Comparison of ENCODE assay signal across 8 mouse cellular contexts in the genomic region with DNA sequence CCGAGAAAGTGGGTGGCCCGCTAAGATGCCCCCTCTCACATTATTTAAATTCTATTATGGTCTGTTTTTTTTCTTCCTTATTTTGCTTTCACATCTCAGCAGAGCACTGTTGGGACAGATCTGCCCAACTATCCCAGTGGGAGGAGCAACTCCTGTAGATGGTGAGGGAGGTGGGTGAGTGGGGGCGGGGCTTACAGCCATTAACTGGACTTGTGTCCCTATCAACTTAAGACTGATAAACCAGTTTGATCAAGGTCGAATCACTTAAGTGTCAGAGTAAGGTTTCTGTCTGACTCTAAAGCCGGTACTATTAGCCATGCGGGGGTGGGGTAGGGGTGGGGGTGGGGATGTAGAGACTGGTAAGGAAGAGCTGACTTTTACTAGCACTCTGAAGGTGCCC. TPM values are rescaled to one million over a fixed set of nuclear protein-coding genes. Genes with fewer than 3 reads are reported as not detected.
DNase-seq lines count a peak whose midpoint lies in the region; ATAC-seq and TF ChIP-seq lines count a peak whose summit lies in the region.

No protein-coding gene starts in this region.

- H3K4me3 ChIP-seq in embryonic facial prominence, embryonic 14.5 days (ENCODE audit: low read depth, low read length), result peak overlapping the region; percentile 37
- peak overlapping the region; percentile 37 for H3K4me3 ChIP-seq in heart, postnatal 0 days (ENCODE audit: low read depth, low read length)

- H3K9me3 ChIP-seq in embryonic facial prominence, embryonic 14.5 days (ENCODE audit: control insufficient read depth, low read length), result no peaks in the 10 kb centered on the region
- H3K9me3 ChIP-seq in heart, postnatal 0 days (replicated peaks; ENCODE audit: control insufficient read depth, low read length), result no peaks in the 10 kb centered on the region

- TF ChIP-seq CTCF in heart, postnatal 0 days (IDR thresholded peaks at IDR 0.05; ENCODE audit: low read depth), result no peak

- no peak overlapping the region for H3K27ac ChIP-seq in embryonic facial prominence, embryonic 14.5 days (replicated peaks; ENCODE audit: low read depth, low read length)
- H3K27ac ChIP-seq in heart, postnatal 0 days (ENCODE audit: low read depth), result peak overlapping the region; percentile 48

- ATAC-seq in CD4-positive, CD25-positive, alpha-beta regulatory T cell, adult 4 months, result no peak
- ATAC-seq in embryonic facial prominence, embryonic 14.5 days (ENCODE audit: low read depth), result no peak
- no peak for ATAC-seq in heart, postnatal 0 days (ENCODE audit: insufficient read depth, low read depth)

- H3K4me2 ChIP-seq in embryonic facial prominence, embryonic 14.5 days (ENCODE audit: low read depth, low read length), result peak overlapping the region; percentile 61
- H3K4me2 ChIP-seq in heart, postnatal 0 days (ENCODE audit: low read depth, low read length), result peak overlapping the region; percentile 65

- 27% methylated on average over 6 of the region's 6 CpGs for WGBS in embryonic facial prominence, embryonic 14.5 days
- WGBS in heart, postnatal 0 days, result 13% methylated on average over 6 of the region's 6 CpGs

- no peak for TF ChIP-seq EP300 in heart, postnatal 0 days (IDR thresholded peaks at IDR 0.05; ENCODE audit: low read depth)

- peak overlapping the region; percentile 53; the same call in 1 of the 2 replicates for H3K9ac ChIP-seq in embryonic facial prominence, embryonic 14.5 days (ENCODE audit: low read depth, low read length)
- no peak overlapping the region for H3K9ac ChIP-seq in heart, postnatal 0 days (replicated peaks; ENCODE audit: low read depth, low read length)

- no peaks in the 10 kb centered on the region for H3K27me3 ChIP-seq in embryonic facial prominence, embryonic 14.5 days (replicated peaks; ENCODE audit: control insufficient read depth, insufficient read depth, low read length)
- H3K27me3 ChIP-seq in heart, postnatal 0 days (ENCODE audit: control insufficient read depth, insufficient read depth, low read length), result no peaks in the 10 kb centered on the region

- H3K36me3 ChIP-seq in embryonic facial prominence, embryonic 14.5 days (ENCODE audit: control insufficient read depth, insufficient read depth, low read length), result peaks cover 15% of the 10 kb centered on the region; the same call in 1 of the 2 replicates
- H3K36me3 ChIP-seq in heart, postnatal 0 days (replicated peaks; ENCODE audit: control insufficient read depth, insufficient read depth, low read length), result peaks cover 13% of the 10 kb centered on the region

- H3K4me1 ChIP-seq in embryonic facial prominence, embryonic 14.5 days (ENCODE audit: control insufficient read depth, insufficient read depth, low read length), result peaks cover 11% of the 10 kb centered on the region
- H3K4me1 ChIP-seq in heart, postnatal 0 days (ENCODE audit: control insufficient read depth, insufficient read depth), result peaks cover 6% of the 10 kb centered on the region; the same call in 1 of the 2 replicates

- DNase-seq in CD4-positive, CD25-positive, alpha-beta regulatory T cell, adult 2 months (ENCODE audit: low read depth, low spot score), result peak; percentile 52
- DNase-seq in adipocyte (ENCODE audit: low spot score), result peak; percentile 56
- peak; percentile 31 for DNase-seq in embryonic facial prominence, embryonic 14.5 days (ENCODE audit: low spot score)
- peak; percentile 43 for DNase-seq in heart, postnatal 0 days (ENCODE audit: low spot score)
- DNase-seq in kidney, postnatal 14 days, result peak; percentile 78
- peak; percentile 74 for DNase-seq in lung, postnatal 14 days
- DNase-seq in spleen, adult 18-20 months, result peak; percentile 45 to 61

RNA-seq across cellular contexts. Expression of gene Lysmd1, which starts 1.1 kb away (rescaled TPM):
- polyA plus RNA-seq in CD4-positive, CD25-positive, alpha-beta regulatory T cell, adult 4 months (2017; shearing (Covaris generic)), result 10 to 100 TPM; 25.4 to 43.9 TPM
- 12.0 and 13.2 TPM in 2 replicates for polyA plus RNA-seq in embryonic facial prominence, embryonic 14.5 days (2014; fragmentation: Nextera tagmentation; extraction: Ambion mirVana)
- 6.1 and 7.1 TPM in 2 replicates for total RNA-seq in heart, postnatal 0 days (2014; rRNA removed; ENCODE audit: low replicate concordance)
- 8.7 and 10.4 TPM in 2 replicates for polyA plus RNA-seq in heart, postnatal 0 days (2015; fragmentation: Nextera tagmentation; extraction: Ambion mirVana)

RNA-seq across cellular contexts. Expression of gene Scnm1, which starts 1.2 kb away (rescaled TPM):
- polyA plus RNA-seq in CD4-positive, CD25-positive, alpha-beta regulatory T cell, adult 4 months (2017; shearing (Covaris generic)), result 100 to 1,000 TPM; 110 TPM
- 58.3 and 62.2 TPM in 2 replicates for polyA plus RNA-seq in embryonic facial prominence, embryonic 14.5 days (2014; fragmentation: Nextera tagmentation; extraction: Ambion mirVana)
- 16.7 and 38.2 TPM in 2 replicates for total RNA-seq in heart, postnatal 0 days (2014; rRNA removed; ENCODE audit: low replicate concordance)
- polyA plus RNA-seq in heart, postnatal 0 days (2015; fragmentation: Nextera tagmentation; extraction: Ambion mirVana), result 57.6 and 57.7 TPM in 2 replicates

RNA-seq across cellular contexts. Expression of gene Tnfaip8l2, which starts 7.1 kb away (rescaled TPM):
- polyA plus RNA-seq in CD4-positive, CD25-positive, alpha-beta regulatory T cell, adult 4 months (2017; shearing (Covaris generic)), result 100 to 1,000 TPM; 238 to 312 TPM
- polyA plus RNA-seq in embryonic facial prominence, embryonic 14.5 days (2014; fragmentation: Nextera tagmentation; extraction: Ambion mirVana), result 5.8 and 6.4 TPM in 2 replicates
- total RNA-seq in heart, postnatal 0 days (2014; rRNA removed; ENCODE audit: low replicate concordance), result 0.27 and 5.4 TPM in 2 replicates
- 2.7 and 2.8 TPM in 2 replicates for polyA plus RNA-seq in heart, postnatal 0 days (2015; fragmentation: Nextera tagmentation; extraction: Ambion mirVana)

RNA-seq across cellular contexts. Expression of gene Tmod4, which starts 10.7 kb away (rescaled TPM):
- 1 to 10 TPM; 2.5 TPM for polyA plus RNA-seq in CD4-positive, CD25-positive, alpha-beta regulatory T cell, adult 4 months (2017; shearing (Covaris generic))
- 6.4 and 9.7 TPM in 2 replicates for polyA plus RNA-seq in embryonic facial prominence, embryonic 14.5 days (2014; fragmentation: Nextera tagmentation; extraction: Ambion mirVana)
- total RNA-seq in heart, postnatal 0 days (2014; rRNA removed; ENCODE audit: low replicate concordance), result 1.2 and 14.3 TPM in 2 replicates
- polyA plus RNA-seq in heart, postnatal 0 days (2015; fragmentation: Nextera tagmentation; extraction: Ambion mirVana), result 2.7 and 2.9 TPM in 2 replicates

RNA-seq across cellular contexts. Expression of gene Vps72, which starts 24.2 kb away (rescaled TPM):
- polyA plus RNA-seq in CD4-positive, CD25-positive, alpha-beta regulatory T cell, adult 4 months (2017; shearing (Covaris generic)), result 10 to 100 TPM; 64.3 to 69.5 TPM
- polyA plus RNA-seq in embryonic facial prominence, embryonic 14.5 days (2014; fragmentation: Nextera tagmentation; extraction: Ambion mirVana), result 107 and 118 TPM in 2 replicates
- total RNA-seq in heart, postnatal 0 days (2014; rRNA removed; ENCODE audit: low replicate concordance), result 54.9 and 69.3 TPM in 2 replicates
- 60.8 and 66.9 TPM in 2 replicates for polyA plus RNA-seq in heart, postnatal 0 days (2015; fragmentation: Nextera tagmentation; extraction: Ambion mirVana)

Comparison
In these comparisons a context has a peak if more than half of its experiments do, and no peak if none do; other contexts are left out.
1. RNA of gene Tnfaip8l2, which starts 7.1 kb away (polyA plus RNA-seq): 238 to 312 TPM in CD4-positive, CD25-positive, alpha-beta regulatory T cell, adult 4 months; 5.8 to 6.4 TPM in embryonic facial prominence, embryonic 14.5 days and 2.7 to 2.8 TPM in heart, postnatal 0 days; every median in the first group is over 10 times any median in the second.
2. Peak in every context shown above with its lines, with median percentiles within 50 percentile points of each other: DNase-seq.